Mouse (Mus musculus) liver, embryonic 12.5 days (tissue): ENCODE data around the gene Tmco2. TPM values are rescaled to one million over a fixed set of nuclear protein-coding genes. Genes with fewer than 3 reads are reported as not detected.
"Not testable (repeated sequence)": the region's sequence is repeated elsewhere in the genome, so short reads cannot be mapped to it uniquely, and the experiment has no call there.

ENCODE experiments used
- ATAC-seq: fragments of 200-750 bp; cut with Nextera tagmentation; 2 replicates; pipeline ENCODE4 v1.8.0; 2017; ENCODE audit warnings: moderate number of reproducible peaks, mild to moderate bottlenecking, moderate library complexity
- H3K27ac ChIP-seq: fragments of 300-500 bp; sonication (generic); 2 replicates; pipeline ENCODE4 v1.5.1; 2016; ENCODE audit warnings: mild to moderate bottlenecking
- H3K27me3 ChIP-seq: fragments of 300-500 bp; sonication (generic); replicated peaks from 2 replicates; pipeline ENCODE4 v1.6.1; 2016; ENCODE audit warnings: mild to moderate bottlenecking, moderate library complexity
- H3K36me3 ChIP-seq: fragments of 300-500 bp; sonication (generic); 2 replicates; pipeline ENCODE4 v1.6.1; 2016; ENCODE audit warnings: mild to moderate bottlenecking, moderate library complexity
- H3K4me1 ChIP-seq: fragments of 300-500 bp; sonication (generic); 2 replicates; pipeline ENCODE4 v1.6.1; 2016
- H3K4me2 ChIP-seq: fragments of 300-500 bp; sonication (generic); 2 replicates; pipeline ENCODE4 v1.6.1; 2016; ENCODE audit warnings: mild to moderate bottlenecking, moderate library complexity
- H3K4me3 ChIP-seq: fragments of 300-500 bp; sonication (generic); 2 replicates; pipeline ENCODE4 v1.5.1; 2016; ENCODE audit warnings: mild to moderate bottlenecking, moderate library complexity
- H3K9ac ChIP-seq: fragments of 300-500 bp; sonication (generic); 2 replicates; pipeline ENCODE4 v1.6.1; 2016; ENCODE audit warnings: mild to moderate bottlenecking, moderate library complexity
- H3K9me3 ChIP-seq: fragments of 300-500 bp; sonication (generic); replicated peaks from 2 replicates; pipeline ENCODE4 v1.6.1; 2016; ENCODE audit warnings: mild to moderate bottlenecking, moderate library complexity
- WGBS: fragments of 180-500 bp; shearing (Covaris S2); methylation state at CpG from one replicate; pipeline ENCODE4 v1.1.7; 2016; ENCODE audit not compliant: insufficient replicate concordance; 5-methylcytosine and 5-hydroxymethylcytosine counted together
- polyA plus RNA-seq: library from polyadenylated mRNA; unstranded; fragments of >200 nt; fragmentation: Nextera tagmentation; extraction: Ambion mirVana; gene quantifications from 2 replicates; pipeline ENCODE4 v1.2.1, GENCODE M21; 2016

Gene Tmco2
- polyA plus RNA-seq = not detected in 2 replicates

DNA sequence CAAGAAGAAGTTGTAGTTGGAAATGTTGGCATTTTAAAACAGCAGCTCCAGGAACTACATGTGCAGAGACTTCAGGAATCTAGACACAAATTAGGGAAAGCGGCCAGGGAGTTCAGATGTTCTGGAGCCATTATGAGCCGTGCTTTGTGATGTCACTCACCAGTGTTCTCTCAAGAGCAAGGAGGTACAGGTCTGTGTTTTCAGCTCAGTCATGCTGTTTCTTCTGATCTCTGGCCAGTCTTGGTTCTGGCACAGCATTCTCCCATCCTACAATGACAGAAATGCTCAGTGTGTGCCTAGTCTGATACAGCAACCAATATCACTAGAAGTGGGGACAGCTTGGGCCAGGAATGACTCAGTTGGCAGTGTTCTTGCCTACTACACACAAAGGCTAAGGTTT is at the start of gene Tmco2:
TSS of gene Tmco2 (minus strand) at position 101 of the 400 bp plus-strand sequence.
- WGBS = 72% methylated on average over 2 of the region's 2 CpGs
- no peaks in the 10 kb centered on the region for H3K36me3 ChIP-seq
- ATAC-seq = no peak

DNA sequence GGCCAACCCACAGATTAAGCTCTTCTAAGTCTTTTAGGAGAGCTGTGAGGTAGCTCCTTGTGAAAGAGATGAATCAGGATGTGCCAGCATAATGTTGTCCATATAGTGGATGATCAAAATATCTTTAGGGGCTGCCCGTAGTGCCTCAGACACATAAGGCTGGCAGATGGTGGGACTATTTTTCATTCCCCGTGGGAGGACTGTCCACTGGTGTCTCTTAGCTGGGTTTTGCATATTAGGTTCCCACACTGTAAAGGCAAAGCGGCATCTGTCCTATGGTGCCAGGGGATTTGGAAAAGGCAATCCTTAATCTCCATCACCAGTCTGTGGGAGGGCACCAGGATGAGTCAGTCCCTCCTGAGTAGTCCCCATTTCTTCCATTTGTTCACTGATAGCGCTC is 5.7 kb downstream of the Tmco2 start:
- no peak overlapping the region for H3K4me2 ChIP-seq
- WGBS = 72% methylated on average over 4 of the region's 4 CpGs
- H3K4me3 ChIP-seq = no peak overlapping the region
- no peak overlapping the region for H3K9ac ChIP-seq
- no peak for ATAC-seq
- no peaks in the 10 kb centered on the region for H3K4me1 ChIP-seq
- H3K27me3 ChIP-seq = 0 out of 2 replicates have a peak, but pooled peaks cover 6% of the 10 kb centered on the region
- H3K27ac ChIP-seq = no peak overlapping the region
- no peaks in the 10 kb centered on the region for H3K36me3 ChIP-seq
- no peaks in the 10 kb centered on the region for H3K9me3 ChIP-seq

More for the DNA sequence above, at the start of gene Tmco2:
- Histone ChIP-seq H3K9me3 (no peaks in the 10 kb centered on the region), H3K4me3 (no peak within 1 kb of the TSS), H3K9ac (no peak within 1 kb of the TSS), H3K4me1 (no peaks in the 10 kb centered on the region), H3K4me2 (no peak within 1 kb of the TSS), H3K27me3 (0 out of 2 replicates have a peak, but pooled peaks cover 6% of the 10 kb centered on the region), H3K27ac (no peak within 1 kb of the TSS)

DNA sequence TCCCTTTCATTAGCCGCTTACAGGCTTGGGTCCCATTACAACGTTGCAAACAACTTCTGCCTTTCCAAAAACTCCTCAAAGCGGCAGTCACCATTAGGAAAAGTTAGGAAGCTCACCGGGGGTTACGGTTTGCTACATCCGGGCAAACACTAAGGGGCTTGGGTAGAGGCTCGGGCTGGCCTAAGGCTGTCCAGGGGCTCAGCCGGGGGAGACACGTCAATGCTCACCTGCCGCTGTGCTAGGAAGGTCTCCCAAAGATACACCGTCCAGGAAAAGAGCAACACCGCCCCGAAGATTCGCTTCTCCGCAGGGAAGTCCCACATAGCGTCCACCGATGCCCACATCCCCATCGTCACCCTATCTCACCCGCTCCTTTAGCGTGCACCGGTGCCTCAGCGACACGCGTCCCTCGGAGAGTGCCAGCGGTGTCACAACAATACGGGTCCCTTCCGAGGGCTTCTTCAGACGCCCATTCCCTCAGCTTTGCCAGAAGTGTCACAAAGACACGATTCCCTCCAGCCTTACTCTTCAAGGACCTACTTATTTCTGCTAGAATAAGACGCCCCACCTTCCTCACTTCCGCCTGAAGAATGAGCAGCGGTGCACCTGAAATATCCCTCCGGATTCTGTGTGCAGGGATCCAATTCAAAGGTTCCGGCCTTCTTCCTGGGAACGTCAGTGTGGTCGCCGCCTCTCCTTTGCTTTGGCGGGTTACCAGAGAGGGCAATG is 11.2 kb downstream of the Tmco2 start, which contains the start of gene Zmpste24:
TSS of gene Zmpste24 (minus strand) at position 592 of the 729 bp plus-strand sequence.
- peak within 1 kb of the TSS; percentile 79 for H3K27ac ChIP-seq
- no peaks in the 10 kb centered on the region for H3K9me3 ChIP-seq
- H3K4me2 ChIP-seq = peak within 1 kb of the TSS; percentile 81
- H3K4me1 ChIP-seq = peaks cover 11% of the 10 kb centered on the region
- under 1% methylated on average over 39 of the region's 39 CpGs for WGBS
- H3K36me3 ChIP-seq = peaks cover 27% of the 10 kb centered on the region
- H3K9ac ChIP-seq = peak within 1 kb of the TSS; percentile 81
- no peaks in the 10 kb centered on the region for H3K27me3 ChIP-seq
- H3K4me3 ChIP-seq = peak within 1 kb of the TSS; percentile 77
- ATAC-seq = peak; percentile 90

DNA sequence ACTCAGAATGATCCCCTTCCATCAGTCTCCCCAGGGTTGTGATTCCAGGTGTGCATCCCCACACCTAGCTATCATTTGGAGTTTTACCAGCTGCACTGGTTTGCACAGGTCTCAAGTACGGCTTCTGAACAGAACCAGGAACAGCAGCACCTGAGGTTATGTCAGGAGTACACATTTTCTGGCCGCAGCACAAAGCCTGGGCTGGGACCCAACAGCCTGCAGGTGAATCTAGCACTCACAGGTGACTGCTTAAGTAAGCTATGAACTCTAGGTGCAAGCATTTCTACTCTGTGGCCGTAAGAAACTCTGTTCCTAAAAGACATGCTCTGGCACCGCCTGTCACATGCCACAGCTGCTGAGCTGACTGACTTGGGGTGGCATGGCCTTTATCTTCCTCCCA is 18.8 kb downstream of the Tmco2 start:
- Histone ChIP-seq H3K9me3 (no peaks in the 10 kb centered on the region), H3K4me2 (no peak overlapping the region), H3K4me1 (no peaks in the 10 kb centered on the region), H3K36me3 (peaks cover 87% of the 10 kb centered on the region), H3K27ac (no peak overlapping the region), H3K27me3 (no peaks in the 10 kb centered on the region), H3K9ac (no peak overlapping the region), H3K4me3 (no peak overlapping the region)
- 81% methylated on average over 4 of the region's 4 CpGs for WGBS
- ATAC-seq = no peak

DNA sequence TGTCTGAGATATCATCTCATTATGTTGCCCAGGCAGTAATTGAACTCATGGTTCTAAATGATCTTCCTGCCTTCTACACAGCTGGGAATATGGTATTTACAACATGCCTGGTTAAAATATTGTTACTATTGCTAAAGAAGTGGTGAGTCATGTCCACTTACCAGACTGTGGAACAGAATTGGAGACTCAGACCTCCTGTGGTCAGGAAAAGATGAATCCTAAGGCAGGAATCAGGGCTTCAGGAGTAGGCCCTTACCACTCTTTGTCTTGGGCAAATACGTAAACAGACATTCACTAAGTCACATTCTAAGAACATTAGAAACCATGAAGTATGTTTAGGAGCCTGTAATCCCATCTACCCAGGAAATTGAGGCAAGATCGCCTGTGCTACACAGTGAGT is 20.3 kb downstream of the Tmco2 start:
- Histone ChIP-seq H3K9ac (no peak overlapping the region), H3K27me3 (no peaks in the 10 kb centered on the region), H3K36me3 (peaks cover 85% of the 10 kb centered on the region), H3K9me3 (no peaks in the 10 kb centered on the region), H3K27ac (no peak overlapping the region), H3K4me2 (no peak overlapping the region), H3K4me3 (no peak overlapping the region), H3K4me1 (no peaks in the 10 kb centered on the region)
- 77% methylated on average over 2 of the region's 2 CpGs for WGBS
- no peak for ATAC-seq

DNA sequence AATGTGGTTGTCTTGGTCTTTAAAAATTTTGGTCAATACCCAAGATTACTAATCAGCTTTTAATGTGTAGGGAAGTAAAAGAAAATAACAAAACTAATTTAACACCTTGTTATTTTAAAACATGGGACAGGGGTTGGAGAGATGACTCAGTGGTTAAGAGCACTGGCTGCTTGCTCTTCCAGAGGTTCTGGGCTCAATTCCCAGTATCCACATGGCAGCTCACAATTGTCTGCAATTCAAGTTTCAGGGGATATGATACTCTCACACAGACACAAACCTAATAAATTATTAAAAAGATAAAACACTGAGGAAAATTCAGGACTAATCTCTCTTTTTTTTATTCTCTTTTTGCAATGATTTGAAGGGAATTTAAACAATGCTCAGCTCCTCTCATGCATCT is 24.5 kb downstream of the Tmco2 start:
- H3K4me3 ChIP-seq = no peak overlapping the region
- no peak overlapping the region for H3K27ac ChIP-seq
- H3K36me3 ChIP-seq = peaks cover 84% of the 10 kb centered on the region
- no peak for ATAC-seq
- no peaks in the 10 kb centered on the region for H3K27me3 ChIP-seq
- no peaks in the 10 kb centered on the region for H3K9me3 ChIP-seq
- no peaks in the 10 kb centered on the region for H3K4me1 ChIP-seq
- H3K9ac ChIP-seq = no peak overlapping the region
- H3K4me2 ChIP-seq = no peak overlapping the region

DNA sequence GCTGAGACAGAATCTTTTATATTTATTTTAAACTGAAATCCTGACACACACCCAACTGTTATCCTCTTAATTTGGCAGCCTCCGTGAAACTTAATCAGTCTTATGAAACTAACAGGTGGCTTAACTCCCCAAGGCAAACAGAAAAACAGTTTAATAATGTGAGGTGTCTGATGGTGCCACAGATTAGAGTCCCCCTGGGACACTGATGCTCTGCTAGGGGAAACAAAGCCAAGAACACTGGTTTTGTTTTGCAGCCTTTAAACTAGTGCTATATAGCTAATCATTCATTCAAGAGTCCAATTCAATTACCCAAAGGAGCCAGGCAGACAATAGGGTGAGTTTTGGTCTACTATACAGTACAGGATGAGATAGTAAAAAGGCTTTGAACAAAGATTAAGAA is 28.6 kb downstream of the Tmco2 start:
- H3K27ac ChIP-seq = no peak overlapping the region
- no peaks in the 10 kb centered on the region for H3K27me3 ChIP-seq
- H3K4me3 ChIP-seq = no peak overlapping the region
- H3K9ac ChIP-seq = no peak overlapping the region
- H3K9me3 ChIP-seq = no peaks in the 10 kb centered on the region
- 75% methylated on average over 1 of the region's 1 CpGs for WGBS
- peaks cover 92% of the 10 kb centered on the region for H3K36me3 ChIP-seq
- ATAC-seq = no peak
- no peak overlapping the region for H3K4me2 ChIP-seq
- no peaks in the 10 kb centered on the region for H3K4me1 ChIP-seq

DNA sequence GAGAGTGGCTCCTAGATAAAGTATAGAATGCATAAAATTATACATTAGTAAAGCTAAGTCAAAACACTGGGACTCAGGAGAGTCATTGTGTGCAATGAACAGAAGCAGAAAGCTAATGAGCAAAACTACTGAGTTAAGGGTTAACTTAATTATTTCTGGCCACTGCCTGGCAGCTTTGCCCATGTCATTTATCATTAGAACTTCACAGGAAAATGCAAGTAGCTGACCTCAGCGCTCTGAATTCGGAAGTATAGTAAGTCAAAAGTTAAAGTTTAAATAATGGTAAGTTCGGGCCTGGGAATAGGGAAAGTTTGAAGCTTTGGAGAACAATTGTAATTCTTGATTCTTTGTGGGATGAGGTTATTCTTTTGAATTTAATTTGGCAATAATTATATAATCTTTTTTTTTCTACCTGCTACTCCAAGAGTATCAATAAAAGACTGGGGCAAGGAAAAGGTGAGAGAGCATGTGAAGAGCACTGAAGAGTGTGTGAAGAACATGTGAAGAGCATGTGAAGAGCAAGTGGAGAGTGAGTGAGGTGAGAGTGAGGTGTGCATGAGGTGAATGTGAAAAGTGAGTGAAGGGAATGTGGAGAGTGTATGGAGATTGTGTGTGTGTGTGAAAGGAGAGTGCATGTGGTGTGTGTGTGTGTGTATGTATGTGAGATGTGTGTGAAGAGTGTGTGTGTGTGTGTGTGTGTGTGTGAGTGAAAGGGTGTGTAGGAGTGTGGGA is 30.9 kb downstream of the Tmco2 start:
- Histone ChIP-seq H3K27me3 (no peaks in the 10 kb centered on the region), H3K4me3 (no peak overlapping the region), H3K4me2 (no peak overlapping the region), H3K27ac (no peak overlapping the region), H3K9ac (no peak overlapping the region), H3K9me3 (no peaks in the 10 kb centered on the region), H3K4me1 (no peaks in the 10 kb centered on the region), H3K36me3 (peaks cover 87% of the 10 kb centered on the region)
- WGBS = 71% methylated on average over 3 of the region's 3 CpGs
- no peak for ATAC-seq

DNA sequence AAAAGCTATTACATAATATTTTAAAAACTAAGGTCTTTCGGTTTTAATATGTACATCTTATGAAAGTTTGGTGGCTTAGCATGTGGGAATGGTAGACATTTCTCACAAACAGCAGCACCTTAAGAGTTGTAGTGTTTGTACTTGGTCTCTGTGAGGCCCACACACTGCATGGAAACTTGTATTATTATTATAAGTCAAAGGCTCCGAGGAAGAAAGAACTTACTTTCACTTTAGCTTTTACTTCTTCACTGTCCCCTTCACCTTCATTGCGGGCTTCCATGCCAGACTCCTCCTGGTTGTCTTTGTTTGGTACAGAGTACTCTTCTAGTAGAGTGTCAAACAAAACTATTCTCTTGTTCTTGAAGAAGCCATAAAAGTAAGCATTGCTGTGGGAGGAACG is 34.8 kb downstream of the Tmco2 start:
- Histone ChIP-seq H3K9me3 (no peaks in the 10 kb centered on the region), H3K4me1 (no peaks in the 10 kb centered on the region), H3K27me3 (no peaks in the 10 kb centered on the region), H3K36me3 (peaks cover 68% of the 10 kb centered on the region), H3K9ac (no peak overlapping the region), H3K27ac (no peak overlapping the region), H3K4me3 (no peak overlapping the region), H3K4me2 (no peak overlapping the region)
- 78% methylated on average over 4 of the region's 4 CpGs for WGBS
- ATAC-seq = no peak

DNA sequence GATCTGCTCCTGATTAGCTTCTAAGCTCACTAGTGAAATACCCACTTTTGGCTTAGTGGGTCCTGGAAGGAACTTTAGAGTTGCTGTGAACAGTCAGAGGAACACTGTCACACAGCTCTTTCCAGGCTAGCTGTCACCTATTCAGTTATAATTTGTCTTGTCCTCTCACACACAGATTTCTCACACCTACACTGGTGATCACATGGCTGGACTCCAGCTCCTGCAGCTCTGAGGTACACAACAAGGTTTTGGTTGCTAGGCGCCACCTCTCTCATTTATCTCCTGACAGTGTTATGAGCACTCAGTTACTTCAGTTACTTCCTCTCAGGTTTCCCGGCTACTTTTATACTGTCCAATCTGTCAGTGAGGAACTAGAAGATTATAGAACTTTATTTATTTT is 43.7 kb downstream of the Tmco2 start:
- H3K4me1 ChIP-seq = no peaks in the 10 kb centered on the region
- ATAC-seq = no peak
- no peak overlapping the region for H3K4me3 ChIP-seq
- no peaks in the 10 kb centered on the region for H3K27me3 ChIP-seq
- H3K27ac ChIP-seq = no peak overlapping the region
- no peak overlapping the region for H3K4me2 ChIP-seq
- no peak overlapping the region for H3K9ac ChIP-seq
- peaks cover 65% of the 10 kb centered on the region for H3K36me3 ChIP-seq
- WGBS = 70% methylated on average over 2 of the region's 2 CpGs
- H3K9me3 ChIP-seq = no peaks in the 10 kb centered on the region

DNA sequence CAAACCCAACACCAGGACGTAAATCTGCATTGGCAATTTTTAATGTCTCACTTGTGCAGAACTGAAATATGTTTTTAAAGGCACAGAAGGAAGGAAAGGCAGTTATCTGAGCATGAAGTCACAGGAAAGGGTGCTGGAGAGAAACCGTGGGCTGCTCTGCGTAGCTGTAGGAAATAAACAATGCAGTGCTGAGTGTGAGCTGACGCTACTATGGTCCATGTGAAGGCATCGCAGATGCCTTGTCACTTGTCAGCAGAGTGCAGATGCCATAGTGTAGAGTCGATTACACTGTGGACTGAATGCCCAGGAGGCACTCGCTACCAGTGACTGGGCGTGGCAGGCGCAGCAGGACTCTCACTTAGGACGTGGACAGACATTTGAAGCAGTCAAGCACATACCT is 49.8 kb downstream of the Tmco2 start:
- H3K9me3 ChIP-seq, H3K4me2 ChIP-seq, H3K27ac ChIP-seq, H3K27me3 ChIP-seq, H3K9ac ChIP-seq, H3K4me3 ChIP-seq, ATAC-seq, H3K4me1 ChIP-seq: not testable (repeated sequence)
- peaks cover 35% of the 10 kb centered on the region for H3K36me3 ChIP-seq
- WGBS = 81% methylated on average over 10 of the region's 10 CpGs

DNA sequence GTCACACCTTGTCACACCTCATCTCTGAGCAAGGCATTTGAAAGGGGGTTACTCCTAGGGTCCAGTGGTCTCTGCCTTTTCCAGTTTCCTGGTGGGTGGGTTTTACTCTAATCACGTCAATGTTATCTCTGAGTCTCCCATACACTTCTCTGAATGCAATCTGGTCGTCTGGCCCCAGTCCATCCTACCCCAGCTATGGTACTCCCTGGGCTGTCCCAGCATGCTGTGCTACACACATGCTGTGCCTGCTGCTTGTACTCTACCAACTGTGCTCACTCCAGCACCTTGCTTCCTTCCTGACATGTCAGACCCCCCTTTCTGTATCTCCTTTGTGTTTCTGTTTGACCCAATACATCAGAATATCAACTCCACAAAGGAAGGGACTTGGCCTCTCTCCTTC is 52.0 kb downstream of the Tmco2 start:
- H3K27me3 ChIP-seq = peaks cover 31% of the 10 kb centered on the region
- H3K4me1 ChIP-seq = no peaks in the 10 kb centered on the region
- peaks cover 27% of the 10 kb centered on the region for H3K36me3 ChIP-seq
- no peaks in the 10 kb centered on the region for H3K9me3 ChIP-seq
- no peak overlapping the region for H3K27ac ChIP-seq
- H3K9ac ChIP-seq = no peak overlapping the region
- H3K4me3 ChIP-seq = no peak overlapping the region
- 50% methylated on average over 2 of the region's 2 CpGs for WGBS
- ATAC-seq = no peak
- no peak overlapping the region for H3K4me2 ChIP-seq
